In genomic region chr12:5334956-5335355, GRCm38 (mm10) we compare ENCODE assay signal across 18 mouse cellular contexts. TPM values are rescaled to one million over a fixed set of nuclear protein-coding genes. Genes with fewer than 3 reads are reported as not detected.
"Had no signal": no experiment of that assay in that cellular context is flagged by ENCODE, and none has a peak within 500 bp of the region (broad histone marks: within the 10 kb centered on the region; RNA-seq: fewer than 3 reads in every experiment).

No protein-coding gene starts in this region.

- H3K27me3 ChIP-seq: limb, embryonic 12.5 days; limb, embryonic 15.5 days had no signal

- H3K4me3 ChIP-seq: left cerebral cortex, adult 2 months; limb, embryonic 12.5 days; limb, embryonic 15.5 days had no signal

- H3K9ac ChIP-seq: limb, embryonic 12.5 days; limb, embryonic 15.5 days; liver, embryonic 14.5 days; liver, postnatal 0 days; lung, embryonic 14.5 days had no signal

- ATAC-seq: liver, postnatal 0 days; lung, postnatal 0 days had no signal

- H3K36me3 ChIP-seq: limb, embryonic 12.5 days; limb, embryonic 15.5 days had no signal

- H3K4me2 ChIP-seq: limb, embryonic 12.5 days; limb, embryonic 15.5 days; liver, embryonic 11.5 days; lung, embryonic 14.5 days had no signal

- H3K9me3 ChIP-seq: limb, embryonic 12.5 days; limb, embryonic 15.5 days had no signal

- H3K27ac ChIP-seq: kidney, postnatal 0 days; left cerebral cortex, adult 2 months; limb, embryonic 12.5 days; limb, embryonic 15.5 days; liver, embryonic 14.5 days; macrophage had no signal

- DNase-seq: kidney, adult 9 months; kidney, postnatal 36 days; layer of hippocampus, postnatal 36 days; left cerebral cortex, postnatal 4 days; liver, postnatal 0 days; lung, embryonic 14.5 days; midbrain, embryonic 14.5 days; thymus, adult 18-20 months; thymus, postnatal 36 days had no signal

RNA-seq across cellular contexts. Expression of gene Klhl29, which starts 40.5 kb away (rescaled TPM):
- total RNA-seq: megakaryocyte, adult 5-6 weeks had no signal
- polyA plus RNA-seq: macrophage had no signal
